Mouse (Mus musculus): ENCODE measurements at regions not wholly inside any gene's neighbourhood (a gene's known extent, or its start where the extent isn't known, plus 50 kb on each side); places are given as distances from the start of the nearest gene placed in this dataset.

DNA sequence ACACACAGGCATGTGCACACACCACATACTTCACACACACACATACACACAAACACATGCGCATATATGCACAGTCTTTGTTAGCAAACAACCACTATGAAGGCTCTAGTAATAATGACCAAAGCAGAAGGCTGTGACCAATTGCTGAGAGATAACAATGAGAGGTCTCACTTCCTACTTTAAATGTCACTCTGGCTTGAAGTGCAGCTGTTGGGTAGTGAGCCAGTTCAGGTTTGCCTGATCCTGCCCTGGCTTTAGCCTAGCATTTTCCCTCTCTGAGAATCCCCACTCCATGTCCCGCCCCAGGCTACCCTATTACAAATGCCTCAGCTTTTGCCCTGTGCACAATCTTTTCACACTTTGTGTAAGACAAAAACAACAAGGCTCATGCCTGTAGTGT is 378.7 kb downstream of the Setd4 start:
- TF ChIP-seq CTCF (IDR thresholded peaks at IDR 0.05) (no peak), EP300 (IDR thresholded peaks at IDR 0.05) (no peak)

Measured in lung, postnatal 0 days (tissue).